Mouse (Mus musculus) forebrain, postnatal 0 days (tissue): ENCODE measurements around the gene Xntrpc. TPM values are rescaled to one million over a fixed set of nuclear protein-coding genes. Genes with fewer than 3 reads are reported as not detected.

Source experiments
- ATAC-seq: fragments of 200-750 bp; cut with Nextera tagmentation; 2 replicates; pipeline ENCODE4 v1.8.0; 2017; ENCODE audit warnings: mild to moderate bottlenecking, moderate library complexity
- DNase-seq: peaks from one replicate; pipeline ENCODE4 v3.0.0-alpha.2; 2015
- H3K27ac ChIP-seq: fragments of 300-500 bp; sonication (generic); 2 replicates; pipeline ENCODE4 v1.5.1; 2014; ENCODE audit warnings: low read depth, mild to moderate bottlenecking, antibody characterized with exemption, low read length, moderate library complexity, mixed read lengths
- H3K27me3 ChIP-seq: fragments of 300-500 bp; sonication (generic); 2 replicates; pipeline ENCODE4 v1.6.1; 2014; ENCODE audit warnings: mild to moderate bottlenecking, low read length, mixed read lengths; ENCODE audit not compliant: insufficient read depth
- H3K36me3 ChIP-seq: fragments of 300-500 bp; sonication (generic); 2 replicates; pipeline ENCODE4 v1.6.1; 2014; ENCODE audit warnings: mild to moderate bottlenecking, moderate library complexity; ENCODE audit not compliant: insufficient read depth
- H3K4me1 ChIP-seq: fragments of 300-500 bp; sonication (generic); 2 replicates; pipeline ENCODE4 v1.6.1; 2014; ENCODE audit warnings: antibody characterized with exemption; ENCODE audit not compliant: insufficient read depth
- H3K4me2 ChIP-seq: fragments of 300-500 bp; sonication (generic); 2 replicates; pipeline ENCODE4 v1.6.1; 2014; ENCODE audit warnings: low read depth, mild to moderate bottlenecking, moderate library complexity
- H3K4me3 ChIP-seq: fragments of 300-500 bp; sonication (generic); 2 replicates; pipeline ENCODE4 v1.5.1; 2014; ENCODE audit warnings: low read depth, low read length, mixed read lengths
- H3K9ac ChIP-seq: fragments of 300-500 bp; sonication (generic); 2 replicates; pipeline ENCODE4 v1.6.1; 2014; ENCODE audit warnings: mild to moderate bottlenecking
- H3K9me3 ChIP-seq: fragments of 300-500 bp; sonication (generic); 2 replicates; pipeline ENCODE4 v1.6.1; 2016; ENCODE audit warnings: low read length
- CTCF ChIP-seq: sonication (generic); IDR thresholded peaks from 2 replicates; pipeline ENCODE4 v1.5.1; 2016; ENCODE audit warnings: antibody characterized with exemption, control low read depth, low read depth
- WGBS: fragments of 180-500 bp; shearing (Covaris S2); extraction: QIAGEN DNeasy Blood & Tissue Kit; methylation state at CpG from one replicate; pipeline ENCODE4 v1.1.7; 2014; 5-methylcytosine and 5-hydroxymethylcytosine counted together
- polyA plus RNA-seq: library from polyadenylated mRNA; unstranded; fragments of >200 nt; fragmentation: Nextera tagmentation; extraction: Ambion mirVana; gene quantifications from 2 replicates; pipeline ENCODE4 v1.2.1, GENCODE M21; 2015
- total RNA-seq: library from RNA; depleted of rRNA; stranded (reverse); fragments of >200 nt; gene quantifications from 2 replicates; pipeline ENCODE4 v1.2.3, GENCODE M21; 2014

Gene Xntrpc
- total and polyA plus RNA-seq, 2 experiments from 2014 or later = 0.58 to 1.3 TPM

DNA sequence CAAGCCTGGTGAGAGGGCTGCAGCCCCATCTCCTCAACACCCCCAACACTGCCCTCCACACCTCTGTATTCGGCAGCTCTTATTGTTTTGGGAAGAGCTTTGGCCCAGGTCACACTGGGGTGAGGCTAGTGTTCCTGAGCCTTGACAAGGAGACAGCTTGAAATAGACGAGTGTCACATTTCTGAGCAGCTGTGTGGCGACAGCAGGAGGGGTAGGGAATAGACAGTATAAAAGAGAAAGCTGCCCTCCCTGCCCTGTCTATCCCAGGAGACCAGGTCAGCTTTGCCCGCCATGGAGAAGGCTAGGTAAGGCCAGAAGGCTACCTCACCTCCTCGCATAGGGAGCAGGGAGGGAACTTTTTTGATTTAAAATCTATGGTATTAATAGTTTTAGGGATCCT lies 36.0 kb downstream of the Xntrpc start, which contains the start of gene Art1:
Art1 (plus strand) TSS at position 257 of the 400 bp plus-strand sequence.
- no peaks in the 10 kb centered on the region for H3K9me3 ChIP-seq
- no peak for TF ChIP-seq CTCF
- H3K27me3 ChIP-seq = no peaks in the 10 kb centered on the region
- no peak within 1 kb of the TSS for H3K27ac ChIP-seq
- no peak within 1 kb of the TSS for H3K4me3 ChIP-seq
- 0 out of 2 replicates have a peak, but pooled peaks cover 7% of the 10 kb centered on the region for H3K4me1 ChIP-seq
- no peak within 1 kb of the TSS for H3K4me2 ChIP-seq
- H3K9ac ChIP-seq = no peak within 1 kb of the TSS
- DNase-seq (no peak), ATAC-seq (no peak)
- H3K36me3 ChIP-seq = no peaks in the 10 kb centered on the region
- 56% methylated on average over 5 of the region's 5 CpGs for WGBS

DNA sequence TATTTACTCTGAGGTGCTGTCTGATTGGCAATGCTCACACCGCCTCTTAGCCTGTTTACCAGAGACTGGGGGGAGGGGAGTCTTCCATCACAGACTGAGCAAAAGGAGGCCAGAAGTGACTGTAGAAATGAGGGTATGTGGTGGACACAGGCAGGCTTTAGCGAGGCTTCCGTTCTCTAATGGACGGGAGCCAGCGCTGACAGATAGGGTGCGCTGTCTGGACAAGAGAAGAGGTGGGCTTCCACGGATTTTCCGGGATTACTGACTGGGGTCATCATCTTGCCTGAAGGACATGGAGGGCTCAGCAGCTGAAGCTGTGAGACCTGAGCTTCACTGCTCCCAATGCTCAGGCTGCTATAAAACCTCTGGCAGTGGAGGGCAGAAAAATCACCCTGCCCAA lies 36.7 kb downstream of the Xntrpc start:
- no peaks in the 10 kb centered on the region for H3K36me3 ChIP-seq
- 46% methylated on average over 8 of the region's 8 CpGs for WGBS
- no peak overlapping the region for H3K4me3 ChIP-seq
- H3K4me2 ChIP-seq = no peak overlapping the region
- no peak overlapping the region for H3K9ac ChIP-seq
- no peaks in the 10 kb centered on the region for H3K27me3 ChIP-seq
- ATAC-seq = no peak
- no peak for TF ChIP-seq CTCF
- H3K4me1 ChIP-seq = 0 out of 2 replicates have a peak, but pooled peaks cover 7% of the 10 kb centered on the region
- no peak overlapping the region for H3K27ac ChIP-seq
- DNase-seq = no peak
- H3K9me3 ChIP-seq = no peaks in the 10 kb centered on the region

GRCm38 (mm10) chr7:102102696-102103095 lies 37.2 kb downstream of the Xntrpc start:
- no peak overlapping the region for H3K4me2 ChIP-seq
- no peak overlapping the region for H3K27ac ChIP-seq
- H3K36me3 ChIP-seq = no peaks in the 10 kb centered on the region
- ATAC-seq (no peak), DNase-seq (no peak)
- no peak overlapping the region for H3K4me3 ChIP-seq
- H3K9me3 ChIP-seq = no peaks in the 10 kb centered on the region
- no peak overlapping the region for H3K9ac ChIP-seq
- H3K27me3 ChIP-seq = no peaks in the 10 kb centered on the region
- no peak for TF ChIP-seq CTCF
- 42% methylated on average over 6 of the region's 6 CpGs for WGBS
- H3K4me1 ChIP-seq = 0 out of 2 replicates have a peak, but pooled peaks cover 7% of the 10 kb centered on the region

DNA sequence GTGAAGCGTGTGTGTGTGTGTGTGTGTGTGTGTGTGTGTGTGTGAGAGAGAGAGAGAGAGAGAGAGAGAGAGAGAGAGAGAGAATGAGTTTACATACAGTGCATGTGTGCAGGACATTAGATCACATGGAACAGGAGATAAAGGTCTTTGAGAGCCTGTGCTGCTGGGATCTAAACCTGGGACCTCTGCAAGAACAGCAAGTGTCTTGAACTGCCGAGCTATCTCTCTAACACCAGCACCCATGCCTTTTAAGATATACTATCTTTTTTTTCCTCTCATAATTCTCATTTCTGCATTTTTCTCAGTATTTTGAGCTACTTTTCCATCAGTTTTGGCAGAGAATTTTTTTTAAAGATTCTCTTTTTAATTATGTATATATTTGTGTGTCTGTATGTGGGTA lies 38.0 kb downstream of the Xntrpc start:
- Histone ChIP-seq H3K27me3 (no peaks in the 10 kb centered on the region), H3K4me1 (0 out of 2 replicates have a peak, but pooled peaks cover 7% of the 10 kb centered on the region), H3K36me3 (no peaks in the 10 kb centered on the region), H3K9ac (no peak overlapping the region), H3K4me2 (no peak overlapping the region), H3K4me3 (no peak overlapping the region), H3K9me3 (no peaks in the 10 kb centered on the region), H3K27ac (no peak overlapping the region)
- 87% methylated on average over 2 of the region's 2 CpGs for WGBS
- ATAC-seq = no peak
- TF ChIP-seq CTCF = no peak
- no peak for DNase-seq

- H3K4me1 ChIP-seq = 0 out of 2 replicates have a peak, but pooled peaks cover 7% of the 10 kb centered on the region
- TF ChIP-seq CTCF = no peak
- DNase-seq (no peak), ATAC-seq (no peak)
- 74% methylated on average over 5 of the region's 5 CpGs for WGBS
- H3K9me3 ChIP-seq = no peaks in the 10 kb centered on the region
- no peak overlapping the region for H3K9ac ChIP-seq
- no peak overlapping the region for H3K4me3 ChIP-seq
- H3K27ac ChIP-seq = no peak overlapping the region
- H3K36me3 ChIP-seq = no peaks in the 10 kb centered on the region
- no peaks in the 10 kb centered on the region for H3K27me3 ChIP-seq
- no peak overlapping the region for H3K4me2 ChIP-seq
Observed at GRCm38 (mm10) chr7:102104126-102104525, 38.6 kb downstream of the Xntrpc start.

DNA sequence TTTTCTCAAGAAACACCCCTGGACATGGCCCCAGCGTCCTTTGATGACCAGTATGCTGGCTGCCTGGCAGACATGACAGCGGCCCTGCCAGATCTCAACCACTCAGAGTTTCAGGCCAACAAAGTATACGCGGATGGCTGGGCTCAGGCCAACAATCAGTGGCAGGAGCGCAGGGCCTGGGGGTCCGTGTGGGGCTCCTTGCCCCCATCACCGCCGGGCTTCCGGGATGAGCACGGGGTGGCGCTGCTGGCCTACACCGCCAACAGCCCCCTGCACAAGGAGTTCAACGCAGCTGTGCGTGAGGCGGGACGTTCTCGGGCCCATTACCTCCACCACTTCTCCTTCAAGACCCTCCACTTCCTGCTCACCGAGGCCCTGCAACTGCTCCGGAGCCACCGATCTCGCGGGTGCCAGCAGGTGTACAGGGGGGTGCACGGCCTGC lies 41.2 kb downstream of the Xntrpc start:
- no peak for TF ChIP-seq CTCF
- H3K9ac ChIP-seq = no peak overlapping the region

GRCm38 (mm10) chr7:102108206-102108605 lies 42.7 kb downstream of the Xntrpc start:
- no peak overlapping the region for H3K4me2 ChIP-seq
- no peaks in the 10 kb centered on the region for H3K27me3 ChIP-seq
- DNase-seq (no peak), ATAC-seq (no peak)
- no peaks in the 10 kb centered on the region for H3K36me3 ChIP-seq
- H3K4me3 ChIP-seq = no peak overlapping the region
- H3K9me3 ChIP-seq = no peaks in the 10 kb centered on the region
- no peak overlapping the region for H3K9ac ChIP-seq
- no peak for TF ChIP-seq CTCF
- no peak overlapping the region for H3K27ac ChIP-seq
- no peaks in the 10 kb centered on the region for H3K4me1 ChIP-seq
- WGBS = 83% methylated on average over 1 of the region's 1 CpGs

More for the DNA sequence above, 41.2 kb downstream of the Xntrpc start:
- DNase-seq = peak; percentile 6
- Histone ChIP-seq H3K4me2 (peak overlapping the region; percentile 30), H3K27ac (no peak overlapping the region), H3K36me3 (no peaks in the 10 kb centered on the region), H3K27me3 (no peaks in the 10 kb centered on the region), H3K4me3 (no peak overlapping the region), H3K9me3 (no peaks in the 10 kb centered on the region), H3K4me1 (no peaks in the 10 kb centered on the region)
- ATAC-seq = peak; percentile 23
- 19% methylated on average over 23 of the region's 23 CpGs for WGBS
